Mouse (Mus musculus): ENCODE measurements around the gene Mdk. TPM values are rescaled to one million over a fixed set of nuclear protein-coding genes. Genes with fewer than 3 reads are reported as not detected.
A peak's percentile ranks its signal among the peaks of the same experiment; 100 is the strongest.

The Mdk gene
- polyA plus RNA-seq (2012; rRNA removed) = 2.4 and 5.9 TPM in 2 replicates

GRCm38 (mm10) chr2:91932160-91932711 is at the start of gene Mdk:
TSS of gene Mdk (minus strand) at chr2:91932297.
- TF ChIP-seq CTCF (IDR thresholded peaks at IDR 0.05; ENCODE audit: extremely low read depth, insufficient read length, insufficient replicate concordance, low read depth, low read length) (no peak), POLR2A (IDR thresholded peaks at IDR 0.05; ENCODE audit: low read depth, low read length) (no peak)
- peaks cover 34% of the 10 kb centered on the region for H3K4me1 ChIP-seq (ENCODE audit: control insufficient read depth, insufficient read depth, insufficient read length, low read length)
- H3K36me3 ChIP-seq (ENCODE audit: control insufficient read depth, insufficient read depth, low read length) = peaks cover 47% of the 10 kb centered on the region
- H3K27ac ChIP-seq (ENCODE audit: insufficient read depth, low read depth, low read length) = no peak within 1 kb of the TSS
- H3K27me3 ChIP-seq (ENCODE audit: control insufficient read depth, insufficient read depth, low read length) = no peaks in the 10 kb centered on the region
- WGBS = 14% methylated on average over 16 of the region's 16 CpGs
- H3K4me3 ChIP-seq (ENCODE audit: low read depth, low read length) = peak within 1 kb of the TSS; percentile 43

GRCm38 (mm10) chr2:91980830-91981229 is 48.7 kb upstream of the Mdk start:
- no peak for TF ChIP-seq POLR2A (IDR thresholded peaks at IDR 0.05; ENCODE audit: low read depth, low read length)
- TF ChIP-seq CTCF (IDR thresholded peaks at IDR 0.05; ENCODE audit: extremely low read depth, insufficient read length, insufficient replicate concordance, low read depth, low read length) = no peak
- H3K27ac ChIP-seq (ENCODE audit: insufficient read depth, low read depth, low read length) = no peak overlapping the region
- H3K36me3 ChIP-seq (ENCODE audit: control insufficient read depth, insufficient read depth, low read length) = no peaks in the 10 kb centered on the region; the same call in 1 of the 2 replicates
- H3K4me1 ChIP-seq (ENCODE audit: control insufficient read depth, insufficient read depth, insufficient read length, low read length) = peaks cover 15% of the 10 kb centered on the region
- peaks cover 7% of the 10 kb centered on the region for H3K27me3 ChIP-seq (ENCODE audit: control insufficient read depth, insufficient read depth, low read length)
- H3K4me3 ChIP-seq (ENCODE audit: low read depth, low read length) = no peak overlapping the region
- 83% methylated on average over 5 of the region's 5 CpGs for WGBS

- Histone ChIP-seq H3K36me3 (ENCODE audit: control insufficient read depth, insufficient read depth, low read length) (no peaks in the 10 kb centered on the region; the same call in 1 of the 2 replicates), H3K4me1 (ENCODE audit: control insufficient read depth, insufficient read depth, insufficient read length, low read length) (peaks cover 16% of the 10 kb centered on the region), H3K27me3 (ENCODE audit: control insufficient read depth, insufficient read depth, low read length) (peaks cover 13% of the 10 kb centered on the region), H3K27ac (ENCODE audit: insufficient read depth, low read depth, low read length) (no peak overlapping the region), H3K4me3 (ENCODE audit: low read depth, low read length) (no peak overlapping the region)
- 78% methylated on average over 4 of the region's 4 CpGs for WGBS
- TF ChIP-seq CTCF (IDR thresholded peaks at IDR 0.05; ENCODE audit: extremely low read depth, insufficient read length, insufficient replicate concordance, low read depth, low read length) = no peak
- no peak for TF ChIP-seq POLR2A (IDR thresholded peaks at IDR 0.05; ENCODE audit: low read depth, low read length)
These were observed 48.1 kb upstream of the Mdk start for GRCm38 (mm10) chr2:91980245-91980644.

- H3K36me3 ChIP-seq (ENCODE audit: control insufficient read depth, insufficient read depth, low read length) = no peaks in the 10 kb centered on the region; the same call in 1 of the 2 replicates
- TF ChIP-seq CTCF (IDR thresholded peaks at IDR 0.05; ENCODE audit: extremely low read depth, insufficient read length, insufficient replicate concordance, low read depth, low read length) (no peak), POLR2A (IDR thresholded peaks at IDR 0.05; ENCODE audit: low read depth, low read length) (no peak)
- no peak overlapping the region for H3K27ac ChIP-seq (ENCODE audit: insufficient read depth, low read depth, low read length)
- H3K4me3 ChIP-seq (ENCODE audit: low read depth, low read length) = no peak overlapping the region
- 52% methylated on average over 2 of the region's 2 CpGs for WGBS
- peaks cover 18% of the 10 kb centered on the region for H3K27me3 ChIP-seq (ENCODE audit: control insufficient read depth, insufficient read depth, low read length)
- peaks cover 6% of the 10 kb centered on the region for H3K4me1 ChIP-seq (ENCODE audit: control insufficient read depth, insufficient read depth, insufficient read length, low read length)
These were observed 46.5 kb upstream of the Mdk start for GRCm38 (mm10) chr2:91978547-91978946.

GRCm38 (mm10) chr2:91977960-91978359 is 45.9 kb upstream of the Mdk start:
- Histone ChIP-seq H3K4me1 (ENCODE audit: control insufficient read depth, insufficient read depth, insufficient read length, low read length) (peaks cover 6% of the 10 kb centered on the region), H3K27me3 (ENCODE audit: control insufficient read depth, insufficient read depth, low read length) (peaks cover 18% of the 10 kb centered on the region), H3K4me3 (ENCODE audit: low read depth, low read length) (no peak overlapping the region), H3K36me3 (ENCODE audit: control insufficient read depth, insufficient read depth, low read length) (no peaks in the 10 kb centered on the region), H3K27ac (ENCODE audit: insufficient read depth, low read depth, low read length) (no peak overlapping the region)
- WGBS = 57% methylated on average over 4 of the region's 4 CpGs
- TF ChIP-seq POLR2A (IDR thresholded peaks at IDR 0.05; ENCODE audit: low read depth, low read length) (no peak), CTCF (IDR thresholded peaks at IDR 0.05; ENCODE audit: extremely low read depth, insufficient read length, insufficient replicate concordance, low read depth, low read length) (no peak)

GRCm38 (mm10) chr2:91975581-91976541 is 43.8 kb upstream of the Mdk start, which contains the start of gene Dgkz:
TSS of gene Dgkz (minus strand) at chr2:91975864.
- Histone ChIP-seq H3K36me3 (ENCODE audit: control insufficient read depth, insufficient read depth, low read length) (no peaks in the 10 kb centered on the region), H3K27me3 (ENCODE audit: control insufficient read depth, insufficient read depth, low read length) (peaks cover 18% of the 10 kb centered on the region), H3K4me3 (ENCODE audit: low read depth, low read length) (peak within 1 kb of the TSS; percentile 51), H3K27ac (ENCODE audit: insufficient read depth, low read depth, low read length) (no peak within 1 kb of the TSS), H3K4me1 (ENCODE audit: control insufficient read depth, insufficient read depth, insufficient read length, low read length) (peaks cover 6% of the 10 kb centered on the region)
- no peak for TF ChIP-seq CTCF (IDR thresholded peaks at IDR 0.05; ENCODE audit: extremely low read depth, insufficient read length, insufficient replicate concordance, low read depth, low read length)
- no peak for TF ChIP-seq POLR2A (IDR thresholded peaks at IDR 0.05; ENCODE audit: low read depth, low read length)
- WGBS = 3% methylated on average over 79 of the region's 79 CpGs

Data from small intestine, adult 2 months (tissue).